Mouse (Mus musculus) lung, postnatal 25 days (tissue): Measurements from ENCODE around the gene Fam189a1.

ENCODE experiments used
- DNase-seq: peaks from one replicate; pipeline ENCODE4 v3.0.0; 2022; ENCODE audit warnings: low spot score

Gene Fam189a1

DNA sequence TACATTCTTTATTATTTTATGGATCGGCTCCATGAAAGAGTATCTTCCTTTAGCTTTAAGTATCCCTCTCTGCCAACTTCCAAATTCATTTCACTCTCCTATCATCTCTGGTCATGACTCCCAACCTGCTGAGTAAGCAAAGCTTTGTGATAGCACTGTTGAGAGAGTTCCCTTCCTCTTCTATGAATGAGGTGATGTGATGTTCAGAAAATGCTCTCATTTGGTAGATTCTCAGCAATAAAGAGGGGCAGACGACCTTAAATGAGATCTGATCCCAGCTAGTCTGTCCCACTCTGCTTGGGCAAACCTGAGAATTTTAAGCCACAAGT lies 205.6 kb downstream of the Fam189a1 start:
- DNase-seq: no peak

DNA sequence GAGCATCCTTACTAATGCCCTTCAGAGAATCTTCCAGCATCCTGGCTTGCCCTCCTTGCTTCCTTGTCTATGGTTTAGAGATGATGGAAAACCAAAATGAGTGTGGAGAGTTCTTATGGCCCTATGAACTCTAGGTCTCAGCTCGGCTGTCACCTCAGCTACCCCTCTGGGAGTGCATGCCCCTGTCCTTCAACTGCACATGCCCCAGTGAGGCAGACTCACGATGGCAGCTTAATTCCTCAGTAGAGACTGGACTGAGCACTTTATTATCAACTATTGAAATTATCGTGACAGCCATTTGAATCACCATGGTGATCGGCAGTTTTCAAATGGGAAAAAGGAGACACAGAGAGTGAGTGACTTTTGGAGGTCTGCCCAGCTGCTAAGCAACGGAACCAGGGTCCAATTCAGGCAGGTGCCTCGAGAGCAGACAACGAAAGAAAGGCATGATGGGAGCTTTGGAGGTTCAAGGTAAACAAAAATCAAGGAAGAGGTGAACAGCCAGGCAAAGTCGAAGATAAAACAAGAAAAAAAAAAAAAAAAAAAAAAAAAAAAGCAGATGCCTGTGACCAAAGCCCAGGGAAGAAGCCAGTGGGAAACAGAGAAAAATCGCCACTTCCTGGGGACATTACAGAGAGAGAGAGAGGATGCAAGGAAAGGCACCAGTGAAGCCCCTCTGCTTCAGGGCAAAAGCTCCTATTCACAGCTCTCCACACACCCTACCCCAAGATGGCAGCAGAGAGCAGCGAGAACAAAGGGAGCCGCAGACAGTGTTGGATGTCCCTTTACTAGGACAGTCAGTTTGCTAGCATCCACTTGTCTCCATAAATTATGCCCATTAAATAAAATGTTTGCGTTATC lies 206.2 kb downstream of the Fam189a1 start:
- peak; percentile 45 for DNase-seq

DNA sequence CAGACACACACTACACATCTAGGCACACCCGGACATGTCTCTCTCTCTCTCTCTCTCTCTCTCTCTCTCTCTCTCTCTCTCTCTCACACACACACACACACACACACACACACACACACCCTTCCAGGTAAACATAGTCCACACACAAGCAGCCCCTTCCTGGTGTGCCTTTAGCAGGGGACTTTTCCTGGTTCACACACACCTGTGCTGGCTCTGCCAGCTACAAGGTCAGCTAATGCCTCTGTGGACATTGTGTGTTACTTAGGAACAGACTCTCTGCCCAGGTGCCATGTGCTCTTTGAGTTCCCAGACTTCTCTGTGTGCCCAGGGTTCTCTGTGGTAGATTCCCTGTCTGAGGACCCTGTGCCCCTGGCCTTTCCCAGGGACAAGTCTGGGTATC lies 206.9 kb downstream of the Fam189a1 start:
- DNase-seq: no peak

DNA sequence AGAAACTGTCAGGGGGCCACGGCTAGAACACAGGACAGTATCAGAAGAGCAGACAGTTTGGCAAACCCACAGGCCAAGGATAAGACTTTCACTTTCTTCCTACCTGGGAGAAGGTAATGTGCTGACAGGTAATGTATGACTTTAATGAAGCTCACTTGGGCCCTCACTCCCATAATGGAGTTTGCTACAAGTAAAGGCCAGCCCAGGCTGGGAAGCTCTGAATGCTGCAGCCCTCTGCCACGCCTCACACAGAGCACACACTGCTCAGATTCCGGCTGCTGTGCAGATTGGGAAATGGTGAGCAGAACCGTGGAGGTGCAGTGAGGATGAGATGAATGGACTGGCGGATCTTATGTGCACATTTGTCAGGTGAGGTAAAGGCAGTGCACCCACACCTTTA lies 211.7 kb downstream of the Fam189a1 start:
- DNase-seq: no peak

DNA sequence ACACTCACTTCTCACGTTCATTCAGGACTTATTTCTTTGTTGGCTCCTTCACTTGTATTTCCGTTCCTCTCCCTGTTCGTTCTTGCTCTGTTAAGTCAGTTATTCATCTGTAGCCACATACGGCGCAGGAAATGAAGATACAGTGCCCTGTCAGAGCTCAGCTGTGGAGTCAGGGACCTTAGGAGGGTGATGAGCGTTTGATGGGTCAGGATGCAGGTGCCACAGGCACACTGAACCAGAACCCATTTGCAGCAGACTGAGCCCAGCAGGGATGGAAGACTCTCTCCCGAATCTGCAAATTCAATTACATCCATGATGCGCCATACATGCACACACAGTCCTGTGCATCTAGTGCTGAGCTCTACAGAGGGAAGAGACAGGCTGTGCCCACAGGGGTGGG lies 212.2 kb downstream of the Fam189a1 start:
- DNase-seq: no peak

DNA sequence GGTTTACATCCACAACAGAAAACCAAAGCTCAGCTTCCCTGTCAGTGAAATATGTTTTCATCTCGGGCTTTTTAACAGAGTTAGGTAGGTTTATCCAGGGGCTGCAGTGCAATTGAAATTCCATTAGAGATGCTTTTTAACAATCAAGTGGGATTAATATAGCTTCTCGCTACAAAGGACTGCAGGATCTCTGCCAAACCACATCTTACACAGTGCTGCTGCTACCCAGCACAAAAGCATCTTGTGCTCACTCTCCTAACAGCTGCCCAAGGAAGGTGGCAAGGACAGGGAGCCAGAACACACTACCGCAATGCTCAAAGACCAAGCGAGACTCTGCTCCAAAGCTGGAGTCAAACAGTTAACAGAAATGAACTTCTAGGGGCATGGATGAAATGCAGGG lies 219.4 kb downstream of the Fam189a1 start:
- no peak for DNase-seq

DNA sequence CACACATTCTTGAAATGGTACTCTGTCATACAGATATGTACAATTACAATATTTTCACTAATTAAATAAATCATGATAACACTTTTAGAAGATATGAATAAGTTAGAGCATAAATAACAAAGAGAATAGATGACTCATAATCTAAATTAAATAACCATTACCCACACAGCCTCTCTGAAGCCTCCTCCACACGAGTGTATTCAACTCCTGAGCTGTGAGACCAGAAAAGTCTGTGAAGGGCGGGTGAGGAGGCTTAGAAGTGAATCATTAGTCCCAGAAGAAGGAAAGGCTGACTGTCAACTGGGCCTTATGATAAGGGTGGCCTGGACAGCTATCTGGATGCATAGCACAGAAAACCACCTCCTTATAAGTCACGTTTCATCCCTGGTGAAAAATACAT lies 222.3 kb downstream of the Fam189a1 start:
- DNase-seq: no peak

DNA sequence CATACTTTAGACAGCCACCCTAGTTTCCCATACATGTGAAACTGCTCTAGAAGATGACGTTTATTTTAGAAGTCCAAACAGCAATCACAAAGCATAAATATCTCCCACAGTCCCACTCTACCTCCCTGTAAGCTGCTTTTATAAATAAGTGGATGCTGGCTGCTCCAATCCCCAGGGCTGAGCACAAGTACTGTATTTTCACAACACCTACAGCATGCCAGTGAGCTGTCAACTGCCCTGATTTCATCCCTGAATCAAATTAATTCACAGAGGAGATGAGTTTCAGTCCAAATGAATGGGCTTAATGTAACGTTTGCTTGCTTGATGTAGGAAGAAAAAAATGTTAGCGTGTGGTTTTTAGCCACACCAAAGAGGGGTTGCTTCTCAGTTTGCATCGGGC lies 225.4 kb downstream of the Fam189a1 start:
- DNase-seq: no peak

DNA sequence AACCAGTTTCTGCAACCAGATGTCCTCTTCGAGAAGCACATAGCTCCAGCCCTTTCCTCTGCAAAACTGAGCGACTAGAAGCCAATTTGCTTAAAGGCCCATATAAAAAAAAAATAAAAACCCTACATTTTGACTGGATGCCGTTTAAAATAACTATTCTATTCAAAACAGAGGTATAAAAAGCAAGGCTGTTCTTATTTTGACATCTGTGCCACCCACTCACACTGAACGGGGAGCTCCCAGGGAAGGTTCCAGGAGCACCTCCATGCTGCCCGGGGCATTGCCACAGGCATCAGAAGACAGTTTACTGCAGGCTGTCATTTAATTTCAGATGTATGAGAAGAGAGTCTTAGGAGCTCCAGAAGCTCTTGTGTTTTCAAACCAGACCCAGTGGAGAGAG lies 232.5 kb downstream of the Fam189a1 start:
- DNase-seq: no peak

DNA sequence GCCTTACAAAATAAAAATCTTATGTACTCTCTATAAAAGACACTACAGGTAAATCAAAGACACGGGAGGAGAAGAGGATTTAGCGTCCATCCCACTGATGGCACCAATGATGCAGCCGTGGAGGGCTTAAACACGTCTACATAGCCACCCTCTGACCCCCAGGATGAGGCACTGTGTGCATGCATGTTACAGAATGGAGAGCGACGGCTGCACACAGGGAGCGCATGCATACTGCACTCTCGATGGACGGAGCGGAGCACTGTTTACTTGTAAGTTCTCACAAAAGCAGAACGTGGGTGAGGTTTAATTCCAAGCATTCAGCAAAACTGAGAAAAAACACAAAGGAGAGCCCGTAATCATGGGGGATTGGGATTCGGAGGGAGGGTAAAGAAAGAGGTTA lies 235.2 kb downstream of the Fam189a1 start:
- no peak for DNase-seq

DNA sequence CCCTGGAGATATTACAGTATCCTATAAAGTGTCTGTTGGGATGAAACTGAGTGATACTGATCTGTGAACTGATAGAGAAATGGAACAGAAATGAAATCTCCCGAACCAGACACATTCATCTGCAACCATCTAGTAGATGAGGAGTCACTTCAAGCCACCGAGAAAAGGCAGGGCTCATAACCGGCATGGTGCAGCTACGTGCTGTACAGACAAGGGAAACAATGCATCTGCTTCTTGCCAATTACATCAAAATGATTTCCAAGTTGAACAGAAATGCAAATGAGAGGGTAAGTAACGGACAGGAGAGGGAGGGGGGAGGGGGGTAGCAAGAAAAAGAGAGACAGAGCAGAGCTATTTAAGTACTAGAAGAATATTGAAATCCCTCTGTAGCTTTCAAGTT lies 235.6 kb downstream of the Fam189a1 start:
- no peak for DNase-seq

DNA sequence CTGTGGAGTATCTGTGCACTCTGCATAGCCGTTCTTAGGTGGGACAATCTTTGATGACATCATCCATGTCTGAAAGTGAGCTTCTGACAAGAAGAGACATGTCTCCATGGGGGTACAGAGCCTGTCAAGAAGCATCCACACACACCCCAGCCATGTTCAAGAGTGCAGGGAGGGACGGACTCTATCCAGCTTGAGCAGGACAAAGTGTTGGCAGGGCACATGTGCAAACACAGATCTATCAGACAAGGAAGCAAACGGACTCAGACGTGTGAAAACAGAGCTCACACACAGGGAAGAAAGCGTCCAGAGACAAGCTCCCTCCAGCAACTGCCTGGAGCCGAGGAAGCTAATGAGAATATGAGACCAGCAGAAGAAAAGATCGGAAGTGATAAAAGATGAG lies 239.7 kb downstream of the Fam189a1 start:
- DNase-seq: no peak

DNA sequence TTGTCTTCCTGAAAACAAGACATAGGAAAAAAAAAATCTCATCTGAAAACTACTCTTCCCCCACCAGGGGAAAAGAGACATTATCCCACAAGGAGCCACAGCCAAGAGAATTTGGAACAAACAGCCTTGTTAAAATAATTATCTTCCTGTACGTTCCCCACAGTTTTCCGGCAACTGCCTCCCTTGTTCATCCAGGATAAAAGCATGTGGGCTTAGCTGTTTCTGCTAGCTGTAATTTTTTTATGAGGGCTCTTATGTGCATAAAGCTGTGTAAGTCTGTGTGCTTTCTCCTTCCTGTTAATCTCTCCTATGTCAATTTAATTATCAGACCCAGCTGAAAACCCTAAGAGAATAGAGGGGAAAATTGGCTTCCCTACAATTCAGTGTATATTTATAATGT lies 241.2 kb downstream of the Fam189a1 start:
- no peak for DNase-seq

DNA sequence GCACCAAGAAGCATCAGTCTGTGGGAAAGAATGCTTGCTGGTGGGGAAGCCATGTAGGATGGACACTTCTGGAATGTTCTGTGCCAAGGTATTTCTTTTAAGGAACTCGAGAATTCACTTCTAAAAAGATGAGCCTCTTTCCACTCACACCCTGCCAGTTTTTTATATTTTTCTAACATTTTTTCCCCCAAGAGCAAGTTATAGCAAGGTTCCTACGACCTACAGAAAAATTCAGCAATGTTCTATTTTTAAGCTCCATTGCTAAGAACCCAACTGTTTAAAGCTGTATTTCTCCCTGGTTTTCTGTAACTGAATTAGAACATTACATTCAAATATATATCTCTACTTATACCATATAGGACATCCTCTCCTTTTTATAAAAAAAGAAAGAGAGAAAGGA lies 244.4 kb downstream of the Fam189a1 start:
- no peak for DNase-seq

DNA sequence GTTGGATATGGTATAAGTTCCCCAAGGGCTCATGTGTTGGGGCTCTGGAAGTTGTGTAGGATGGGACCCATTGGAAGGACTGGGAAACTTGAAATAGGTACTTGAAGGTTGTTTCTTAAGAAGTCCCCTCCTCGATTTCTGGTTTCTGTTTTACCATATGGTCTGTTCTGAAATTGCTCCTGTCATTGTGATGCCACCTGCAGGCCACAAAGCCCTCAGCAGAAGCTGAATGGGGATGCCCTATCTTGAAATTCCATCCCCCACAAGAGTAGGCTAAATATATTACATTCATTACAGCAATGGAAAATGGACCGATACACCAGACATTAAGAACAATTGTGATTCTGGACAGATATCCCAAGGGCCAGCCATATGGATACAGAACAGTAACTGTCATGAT lies 246.2 kb downstream of the Fam189a1 start:
- no peak for DNase-seq

DNA sequence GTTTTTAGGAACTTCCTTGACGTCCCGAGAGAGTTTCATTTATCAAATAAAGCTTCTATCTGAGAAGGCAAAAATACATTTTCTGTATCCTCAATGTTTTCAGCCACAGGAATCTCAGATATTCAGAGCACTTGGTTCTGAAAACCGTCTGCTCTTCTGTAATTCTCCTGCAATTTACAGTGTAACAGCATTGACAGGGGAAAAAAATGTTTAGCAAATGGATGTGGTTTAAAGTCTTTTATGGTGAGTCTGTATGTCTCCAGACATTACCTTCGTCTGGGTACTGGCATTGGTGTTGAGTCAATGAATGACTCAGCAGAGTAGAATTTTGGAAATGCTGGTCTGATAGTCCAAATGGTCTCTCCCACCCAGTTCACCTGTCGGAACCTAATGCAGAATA lies 249.4 kb downstream of the Fam189a1 start:
- no peak for DNase-seq

DNA sequence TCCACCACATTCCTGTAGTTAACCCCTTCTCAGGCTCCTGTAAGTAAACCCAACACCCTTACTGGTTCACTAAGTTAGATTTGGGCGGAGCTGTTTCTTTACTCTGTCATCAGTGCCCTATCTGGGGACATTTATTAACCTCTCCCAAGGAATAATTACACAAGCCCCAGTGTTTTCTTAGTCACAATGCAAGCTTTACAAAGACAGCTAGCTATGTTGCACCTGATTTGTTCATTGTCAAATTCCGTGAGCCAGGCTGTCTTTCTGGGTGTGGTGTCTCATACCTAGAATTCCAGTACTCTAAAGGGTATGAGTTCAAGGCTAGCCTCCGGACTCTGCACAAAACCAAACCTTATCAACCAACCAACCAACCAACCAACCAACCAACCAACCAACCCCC lies 250.9 kb downstream of the Fam189a1 start:
- DNase-seq: no peak

DNA sequence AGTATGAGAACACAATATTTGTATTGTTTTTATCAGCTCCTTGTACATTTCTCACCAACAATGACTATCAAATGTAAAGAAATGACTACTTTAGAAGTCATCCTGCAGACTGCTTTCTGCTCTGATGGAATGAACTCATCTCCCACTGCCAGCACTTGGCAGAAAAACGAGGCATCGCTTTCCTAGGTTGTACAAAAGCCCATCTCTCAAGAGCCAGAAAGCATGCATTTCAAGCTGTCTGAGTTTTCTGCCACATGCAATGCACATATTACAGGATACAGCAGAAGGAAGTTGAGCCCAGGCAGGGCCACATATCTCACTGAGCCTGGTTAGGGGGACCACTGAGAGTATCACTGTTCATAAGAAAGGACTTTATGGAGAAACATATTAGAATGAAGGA lies 256.1 kb downstream of the Fam189a1 start:
- no peak for DNase-seq

DNA sequence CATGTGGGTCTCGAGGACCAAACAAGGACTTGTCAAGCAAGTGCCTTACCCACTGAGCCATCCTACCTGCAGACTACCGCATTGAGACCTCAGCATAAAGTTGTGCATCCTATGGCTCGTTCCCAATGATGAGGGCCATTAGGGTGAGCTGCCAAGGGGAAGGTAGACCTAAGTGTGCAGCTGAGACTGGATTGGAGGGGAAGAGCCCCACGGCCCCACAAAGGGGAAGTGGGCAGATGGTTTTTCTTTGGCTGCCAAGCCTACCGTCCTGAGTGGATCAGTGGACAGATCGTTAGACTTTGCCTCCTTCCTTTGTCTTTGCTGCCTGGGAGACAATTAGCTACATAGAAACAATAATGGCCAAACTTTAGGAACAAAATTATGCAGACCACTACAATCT lies 259.8 kb downstream of the Fam189a1 start:
- DNase-seq: no peak

DNA sequence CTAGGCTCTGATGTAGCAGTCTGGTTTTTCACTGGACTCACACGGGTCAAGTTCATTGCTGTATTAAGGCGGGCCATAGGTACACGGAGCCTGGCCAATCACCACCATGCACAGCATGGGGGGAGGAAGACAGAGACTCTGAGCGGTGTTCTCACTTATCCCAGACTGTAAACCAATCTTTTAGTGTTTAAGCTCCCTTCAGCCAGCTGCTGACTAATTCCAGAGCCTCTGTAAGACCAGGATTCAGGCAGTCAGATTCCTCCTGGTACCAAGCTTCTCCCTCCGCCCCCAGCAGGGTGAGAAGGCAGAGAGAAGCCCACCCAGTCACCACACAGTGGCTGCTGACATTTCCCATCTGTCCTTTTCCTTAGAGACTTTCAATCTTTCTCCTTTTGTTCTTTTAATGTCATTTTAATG lies 260.7 kb downstream of the Fam189a1 start:
- DNase-seq: no peak

DNA sequence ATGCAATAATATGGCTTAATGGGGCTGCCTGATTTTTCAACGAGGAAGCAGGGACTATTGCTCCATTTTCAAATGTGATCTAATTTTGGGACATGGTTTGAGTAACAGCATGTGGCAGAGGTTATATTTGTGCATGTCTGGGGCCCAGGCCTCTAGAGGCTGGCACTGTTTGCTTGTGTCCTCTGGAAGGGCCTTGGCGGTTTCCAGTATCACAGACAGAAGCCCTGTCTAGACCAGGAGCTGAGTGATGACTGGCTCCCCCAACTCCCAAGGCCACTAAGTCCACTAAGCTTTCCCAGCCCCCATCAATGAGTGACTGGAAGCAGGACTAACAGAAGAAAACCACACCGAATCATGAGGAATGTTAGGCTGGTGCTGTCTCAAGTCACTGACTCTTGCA lies 265.2 kb downstream of the Fam189a1 start:
- no peak for DNase-seq

DNA sequence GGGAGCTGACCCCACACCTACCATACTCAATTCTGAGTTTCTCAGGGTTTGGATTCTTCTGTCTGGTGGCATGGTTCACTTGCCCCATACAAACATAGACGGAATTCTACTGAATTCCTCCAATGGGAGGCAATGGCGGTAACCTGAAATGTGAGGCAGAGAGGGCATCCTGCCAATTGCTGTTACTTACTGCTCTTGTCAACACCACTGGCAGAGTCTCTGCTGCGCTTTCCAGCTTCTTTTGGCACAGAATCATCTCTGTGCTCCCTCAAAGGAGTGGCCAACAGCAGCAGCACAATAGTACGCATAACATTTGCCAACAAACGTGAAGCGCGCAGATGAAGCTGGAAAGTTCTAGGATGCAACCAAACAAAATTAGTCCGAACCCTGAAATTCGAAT lies 266.5 kb downstream of the Fam189a1 start:
- peak; percentile 8 for DNase-seq

DNA sequence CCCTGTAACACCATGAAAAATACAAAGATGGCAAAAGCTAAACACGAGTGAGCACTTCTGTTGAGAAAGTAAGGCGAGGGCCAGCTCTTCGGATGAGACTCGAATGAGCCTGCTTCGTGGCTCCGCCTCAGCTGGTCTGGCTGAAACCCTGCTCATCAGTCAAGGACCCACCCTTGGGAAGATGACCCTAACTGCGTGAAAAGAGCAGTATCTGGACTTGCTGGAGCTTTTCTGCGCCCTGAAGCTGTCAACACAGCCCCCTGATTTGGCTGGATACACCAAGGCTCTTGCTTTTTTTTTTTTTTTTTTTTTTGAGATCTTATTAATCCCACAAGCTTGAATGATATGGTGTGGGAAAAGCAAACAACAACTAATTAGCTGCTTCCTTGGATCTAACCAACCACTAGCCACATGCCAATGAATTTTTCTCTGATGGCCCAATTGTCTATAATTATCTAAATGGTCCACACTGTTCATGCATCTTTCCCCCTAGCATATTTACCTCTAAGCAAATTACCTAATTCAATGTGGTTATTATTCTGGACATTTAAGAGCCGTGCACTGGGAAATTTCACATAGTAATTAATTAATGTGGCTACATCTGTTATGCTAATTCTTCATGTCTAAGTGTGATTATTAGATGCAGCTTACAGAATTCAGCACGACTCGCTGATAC lies 272.0 kb downstream of the Fam189a1 start:
- DNase-seq: no peak

DNA sequence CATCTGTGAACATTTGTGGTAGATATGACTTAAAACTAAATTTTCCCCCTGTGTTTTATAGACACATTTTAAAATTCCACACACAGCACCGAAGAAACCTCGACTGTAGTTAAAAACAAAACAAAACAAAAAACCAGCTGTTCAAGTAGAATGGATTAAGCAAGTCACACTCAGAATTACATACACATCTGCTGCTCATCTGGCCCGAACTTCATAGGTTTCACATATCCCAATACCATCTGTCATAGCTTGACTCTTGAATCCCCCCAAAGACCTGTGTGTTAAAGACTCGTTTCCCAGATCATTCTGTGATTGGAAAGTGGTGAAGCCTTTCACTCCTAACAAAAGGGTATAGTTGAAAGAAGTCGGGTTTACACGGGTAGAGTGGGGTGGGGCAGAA lies 274.1 kb downstream of the Fam189a1 start:
- DNase-seq: no peak
